Mouse (Mus musculus) heart, adult 2 months (tissue): Measurements from ENCODE around the gene Unc5a.

Experiments used
- CTCF ChIP-seq: fragments of 200-600 bp; IDR thresholded peaks from 2 replicates; pipeline ENCODE4 v1.8.1; 2022; ENCODE audit warnings: antibody characterized with exemption, mild to moderate bottlenecking, moderate library complexity
- EP300 ChIP-seq: fragments of 200-500 bp; IDR thresholded peaks from 2 replicates; pipeline ENCODE4 v1.6.1; 2011; ENCODE audit warnings: low read depth, low read length, control low read depth; ENCODE audit not compliant: insufficient read depth
- POLR2A ChIP-seq: fragments of 200-500 bp; IDR thresholded peaks from 2 replicates; pipeline ENCODE4 v1.6.1; 2011; ENCODE audit warnings: mild to moderate bottlenecking, low read depth, low read length, control low read depth; ENCODE audit not compliant: insufficient read depth

DNA sequence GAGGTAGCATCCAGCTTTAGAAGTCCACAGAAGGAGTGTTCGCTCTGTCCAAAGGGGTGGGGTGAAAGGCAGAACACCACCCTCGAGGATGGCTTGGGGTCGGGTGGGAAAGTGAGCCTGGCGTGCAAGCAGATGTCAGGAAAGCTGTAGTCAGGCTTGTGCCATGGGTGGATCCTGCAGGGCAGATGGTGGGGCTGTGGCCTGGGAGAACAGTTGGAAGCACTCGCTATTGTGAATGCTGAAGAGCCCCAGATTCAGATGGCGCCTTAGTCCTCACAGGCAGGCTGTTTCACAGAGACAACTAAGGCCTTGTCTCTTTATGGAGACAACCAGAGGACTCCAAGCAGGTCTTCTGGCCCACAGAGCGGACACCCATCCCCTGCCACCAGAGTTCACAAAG is 43.0 kb downstream of the Unc5a start:
- TF ChIP-seq POLR2A, result no peak
- no peak for TF ChIP-seq EP300
- TF ChIP-seq CTCF, result no peak
